Mouse (Mus musculus) heart, postnatal 14 days (tissue): ENCODE measurements around the gene Gm11146. TPM values are rescaled to one million over a fixed set of nuclear protein-coding genes. Genes with fewer than 3 reads are reported as not detected.

Experiments
- DNase-seq, 2 experiments: peaks; one replicate each; pipeline ENCODE4 v3.0.0; 2021 to 2022
- intact Hi-C: fragments of 180-260 bp; cut with DNase I; formaldehyde crosslinking; loops from one replicate; pipeline ENCODE4 v1.15.1; 2025
- microRNA-seq, 2 experiments: library from miRNA; unstranded; fragments of <30 nt; microRNA quantifications; one replicate each; pipeline ENCODE4 v1.2.0; 2021 to 2022
- total RNA-seq, 2 experiments: library from RNA; stranded (reverse); gene quantifications; 2 replicates each; pipeline ENCODE4 v1.2.3; 2021

The Gm11146 gene
- total RNA-seq, 2 experiments from 2014 or later = not detected

- no peak for DNase-seq
- intact Hi-C loops = no loop called here
Measured at GRCm38 (mm10) chr16:77568384-77568783, 33.5 kb downstream of the Gm11146 start.

GRCm38 (mm10) chr16:77562852-77563251 is 39.0 kb downstream of the Gm11146 start:
- intact Hi-C loops = no loop called here
- DNase-seq = no peak

GRCm38 (mm10) chr16:77556446-77557105 is 45.3 kb downstream of the Gm11146 start:
- intact Hi-C loops = no loop called here
- no peak for DNase-seq

- intact Hi-C loops = no loop called here
- DNase-seq = no peak
Measured at GRCm38 (mm10) chr16:77551051-77551450, 50.8 kb downstream of the Gm11146 start.

Small RNA genes lying within 50 kb of the gene (microRNA-seq; reads per million reads assigned to microRNA genes)
- gene Mir125b-2 (300 to 493 reads per million in 2 experiments), gene Mir99a (28,763 to 38,755 reads per million in 2 experiments), gene Mirlet7c-1 (535 to 609 reads per million in 2 experiments)
